Mouse (Mus musculus) lung, adult 2 months (tissue): ENCODE data around the gene Krtap4-7.

Source experiments
- CTCF ChIP-seq: fragments of 200-500 bp; IDR thresholded peaks from 2 replicates; pipeline ENCODE4 v1.5.1; 2011; ENCODE audit warnings: mild to moderate bottlenecking, low read length, control low read depth; ENCODE audit not compliant: insufficient read depth
- POLR2A ChIP-seq: fragments of 200-500 bp; IDR thresholded peaks from 2 replicates; pipeline ENCODE4 v1.6.1; 2011; ENCODE audit warnings: low read depth, mild to moderate bottlenecking, control low read depth, low read length, borderline replicate concordance; ENCODE audit errors: extremely low read depth

DNA sequence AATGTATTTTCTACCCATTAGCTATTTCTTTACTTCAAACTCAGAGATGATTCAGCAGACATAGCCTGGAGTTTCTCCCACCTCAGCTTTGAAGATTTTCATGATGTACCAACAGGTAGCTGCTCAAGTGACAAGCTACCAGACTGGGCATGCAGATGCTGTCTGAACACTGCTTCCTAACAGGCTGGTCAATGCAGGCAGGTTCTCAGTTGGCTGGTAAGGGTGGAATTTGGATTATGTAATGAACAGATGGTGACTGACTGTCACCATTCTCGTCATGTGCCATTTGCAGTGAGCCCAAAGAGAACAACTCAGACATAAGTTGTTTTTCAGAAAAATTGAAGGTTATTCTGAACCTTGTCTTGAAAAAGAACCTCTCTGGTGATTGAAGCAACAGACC, 34.8 kb downstream of the Krtap4-7 start:
- TF ChIP-seq CTCF (no peak), POLR2A (no peak)
